In the genomic region with DNA sequence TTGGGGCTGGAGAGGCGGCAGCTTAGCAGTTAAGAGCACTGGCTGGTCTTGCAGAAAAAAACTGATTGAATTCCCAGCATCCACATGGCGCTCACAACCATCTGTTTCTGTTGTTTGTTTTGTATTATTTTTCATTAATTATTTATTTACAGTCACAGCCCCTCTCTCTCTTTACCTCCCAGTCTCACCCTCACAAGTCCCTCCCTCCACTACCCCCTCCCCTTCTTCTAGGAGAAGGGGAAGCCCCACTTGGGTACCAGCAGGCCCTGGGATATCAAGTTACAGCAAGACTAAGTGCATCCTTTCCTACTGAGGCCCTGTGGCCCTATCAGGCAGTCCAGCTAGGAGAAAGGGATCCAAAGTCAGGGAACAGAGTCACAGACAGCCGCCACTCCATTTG, we compare ENCODE assay signal across 23 mouse cellular contexts. TPM values are rescaled to one million over a fixed set of nuclear protein-coding genes. Genes with fewer than 3 reads are reported as not detected.
A peak's percentile ranks its signal among the peaks of the same experiment; 100 is the strongest.
DNase-seq lines count a peak whose midpoint lies in the region; ATAC-seq and TF ChIP-seq lines count a peak whose summit lies in the region.
"Had no signal": no experiment of that assay in that cellular context is flagged by ENCODE, and none has a peak within 500 bp of the region (broad histone marks: within the 10 kb centered on the region; RNA-seq: fewer than 3 reads in every experiment).

No protein-coding gene starts in this region.

- peak; percentile 22 for DNase-seq in hindbrain, embryonic 10.5 days (ENCODE audit: low spot score)
- no peak for DNase-seq in hindbrain, postnatal 0 days (ENCODE audit: low spot score)
- DNase-seq in embryo, embryonic 10 days (ENCODE audit: low spot score), result peak; percentile 46
- DNase-seq in embryonic facial prominence, embryonic 14.5 days (ENCODE audit: low spot score), result peak; percentile 39
- no peak for DNase-seq in neural tube, embryonic 11.5 days (ENCODE audit: low spot score)
- DNase-seq in layer of hippocampus, adult 8-10 months (ENCODE audit: low spot score in 2 of 2), result no peak
- no peak for DNase-seq in gastrocnemius, postnatal 14 days
- DNase-seq: adrenal gland, adult 2 months; cerebellum, adult 9-10 months; heart, postnatal 14 days; layer of hippocampus, postnatal 36 days; lung, embryonic 14.5 days; lung, postnatal 4 days; right cerebral cortex, postnatal 14 days; spleen, adult 18-20 months; thymus, postnatal 25 days had no signal

- H3K4me3 ChIP-seq in hindbrain, embryonic 10.5 days, result no peak overlapping the region
- no peak overlapping the region for H3K4me3 ChIP-seq in hindbrain, postnatal 0 days (ENCODE audit: low read length)
- no peak overlapping the region for H3K4me3 ChIP-seq in embryonic facial prominence, embryonic 14.5 days (ENCODE audit: low read depth, low read length)
- no peak overlapping the region for H3K4me3 ChIP-seq in neural tube, embryonic 11.5 days (ENCODE audit: low read depth, low read length)
- H3K4me3 ChIP-seq: forebrain, embryonic 15.5 days; heart, embryonic 10.5 days; liver, embryonic 12.5 days; midbrain, embryonic 10.5 days; neural tube, embryonic 12.5 days had no signal

- no peak for TF ChIP-seq CTCF in hindbrain, postnatal 0 days (IDR thresholded peaks at IDR 0.05; ENCODE audit: low read depth)

- H3K4me2 ChIP-seq in hindbrain, postnatal 0 days (ENCODE audit: low read depth, low read length), result no peak overlapping the region
- H3K4me2 ChIP-seq in embryonic facial prominence, embryonic 14.5 days (ENCODE audit: low read depth, low read length), result no peak overlapping the region
- H3K4me2 ChIP-seq in neural tube, embryonic 11.5 days (ENCODE audit: low read depth), result no peak overlapping the region
- H3K4me2 ChIP-seq: forebrain, embryonic 15.5 days; hindbrain, embryonic 14.5 days; liver, embryonic 12.5 days; lung, embryonic 14.5 days; neural tube, embryonic 12.5 days had no signal

- H3K9ac ChIP-seq in hindbrain, postnatal 0 days (replicated peaks; ENCODE audit: low read length), result no peak overlapping the region
- H3K9ac ChIP-seq in embryonic facial prominence, embryonic 14.5 days (ENCODE audit: low read depth, low read length), result no peak overlapping the region
- H3K9ac ChIP-seq in neural tube, embryonic 11.5 days (ENCODE audit: low read length), result no peak overlapping the region
- H3K9ac ChIP-seq: forebrain, embryonic 15.5 days; hindbrain, embryonic 14.5 days; liver, embryonic 12.5 days; lung, embryonic 14.5 days; neural tube, embryonic 12.5 days had no signal

- ATAC-seq in hindbrain, postnatal 0 days, result no peak
- ATAC-seq in embryonic facial prominence, embryonic 14.5 days (ENCODE audit: low read depth), result no peak
- no peak for ATAC-seq in neural tube, embryonic 11.5 days (ENCODE audit: insufficient read depth, low FRiP score, low TSS enrichment)
- ATAC-seq: forebrain, embryonic 15.5 days; intestine, embryonic 16.5 days; liver, embryonic 12.5 days had no signal

- H3K27me3 ChIP-seq in hindbrain, embryonic 10.5 days (ENCODE audit: insufficient read depth, poor library complexity, severe bottlenecking), result no peaks in the 10 kb centered on the region
- H3K27me3 ChIP-seq in hindbrain, postnatal 0 days (ENCODE audit: insufficient read depth, low read length), result no peaks in the 10 kb centered on the region
- H3K27me3 ChIP-seq in embryonic facial prominence, embryonic 14.5 days (replicated peaks; ENCODE audit: control insufficient read depth, insufficient read depth, low read length), result no peaks in the 10 kb centered on the region
- no peaks in the 10 kb centered on the region for H3K27me3 ChIP-seq in neural tube, embryonic 11.5 days (ENCODE audit: control insufficient read depth, insufficient read depth, low read length)
- H3K27me3 ChIP-seq: forebrain, embryonic 15.5 days; neural tube, embryonic 12.5 days had no signal

- peak overlapping the region; percentile 53; the same call in 1 of the 2 replicates for H3K27ac ChIP-seq in hindbrain, embryonic 10.5 days
- no peak overlapping the region for H3K27ac ChIP-seq in hindbrain, postnatal 0 days
- H3K27ac ChIP-seq in embryonic facial prominence, embryonic 14.5 days (replicated peaks; ENCODE audit: low read depth, low read length), result no peak overlapping the region
- 0 out of 2 replicates have a peak overlapping the region, but pooled peaks have one; percentile 20 for H3K27ac ChIP-seq in neural tube, embryonic 11.5 days (ENCODE audit: low read depth, low read length)
- H3K27ac ChIP-seq: forebrain, embryonic 15.5 days; heart, embryonic 10.5 days; hindbrain, embryonic 14.5 days; liver, embryonic 12.5 days; midbrain, embryonic 10.5 days; neural tube, embryonic 12.5 days had no signal

- intact Hi-C loops in gastrocnemius, postnatal 14 days (cut with DNase I; ENCODE audit: low total_unique reads), result no loop called here

- WGBS in hindbrain, embryonic 10.5 days, result 38% methylated on average over 3 of the region's 3 CpGs
- WGBS in hindbrain, postnatal 0 days, result 52% methylated on average over 3 of the region's 3 CpGs
- 37% methylated on average over 3 of the region's 3 CpGs for WGBS in embryonic facial prominence, embryonic 14.5 days
- 31% methylated on average over 3 of the region's 3 CpGs for WGBS in neural tube, embryonic 11.5 days

- H3K9me3 ChIP-seq in hindbrain, embryonic 10.5 days, result no peaks in the 10 kb centered on the region
- no peaks in the 10 kb centered on the region for H3K9me3 ChIP-seq in hindbrain, postnatal 0 days (ENCODE audit: low read length)
- no peaks in the 10 kb centered on the region for H3K9me3 ChIP-seq in embryonic facial prominence, embryonic 14.5 days (ENCODE audit: control insufficient read depth, low read length)
- H3K9me3 ChIP-seq in neural tube, embryonic 11.5 days (ENCODE audit: control insufficient read depth, low read length), result no peaks in the 10 kb centered on the region
- H3K9me3 ChIP-seq: forebrain, embryonic 15.5 days; heart, embryonic 10.5 days; liver, embryonic 12.5 days; midbrain, embryonic 10.5 days; neural tube, embryonic 12.5 days had no signal

- no peaks in the 10 kb centered on the region for H3K36me3 ChIP-seq in hindbrain, embryonic 10.5 days
- H3K36me3 ChIP-seq in hindbrain, postnatal 0 days (ENCODE audit: insufficient read depth, low read length), result no peaks in the 10 kb centered on the region
- H3K36me3 ChIP-seq in embryonic facial prominence, embryonic 14.5 days (ENCODE audit: control insufficient read depth, insufficient read depth, low read length), result no peaks in the 10 kb centered on the region
- no peaks in the 10 kb centered on the region for H3K36me3 ChIP-seq in neural tube, embryonic 11.5 days (ENCODE audit: control insufficient read depth, insufficient read depth, low read length)
- H3K36me3 ChIP-seq: forebrain, embryonic 15.5 days; heart, embryonic 10.5 days; liver, embryonic 12.5 days; midbrain, embryonic 10.5 days; neural tube, embryonic 12.5 days had no signal

- H3K4me1 ChIP-seq in hindbrain, embryonic 10.5 days (replicated peaks), result peaks cover 31% of the 10 kb centered on the region
- peaks cover 4% of the 10 kb centered on the region; the same call in 1 of the 2 replicates for H3K4me1 ChIP-seq in hindbrain, postnatal 0 days (ENCODE audit: insufficient read depth, low read length)
- peaks cover 5% of the 10 kb centered on the region; the same call in 1 of the 2 replicates for H3K4me1 ChIP-seq in embryonic facial prominence, embryonic 14.5 days (ENCODE audit: control insufficient read depth, insufficient read depth, low read length)
- H3K4me1 ChIP-seq in neural tube, embryonic 11.5 days (ENCODE audit: control insufficient read depth, insufficient read depth, low read length), result no peaks in the 10 kb centered on the region; the same call in 1 of the 2 replicates

RNA-seq across cellular contexts. Expression of gene Vamp4, which starts 3.0 kb away (rescaled TPM):
- 52.3 and 52.5 TPM in 2 replicates for polyA plus RNA-seq in hindbrain, embryonic 10.5 days (2016; fragmentation: Nextera tagmentation; extraction: Ambion mirVana)
- total RNA-seq in hindbrain, postnatal 0 days (2014; rRNA removed), result 23.6 and 24.7 TPM in 2 replicates
- 77.7 and 78.2 TPM in 2 replicates for polyA plus RNA-seq in hindbrain, postnatal 0 days (2015; fragmentation: Nextera tagmentation; extraction: Ambion mirVana)
- 62.1 and 63.7 TPM in 2 replicates for polyA plus RNA-seq in embryonic facial prominence, embryonic 14.5 days (2014; fragmentation: Nextera tagmentation; extraction: Ambion mirVana)
- polyA plus RNA-seq in neural tube, embryonic 11.5 days (2014; fragmentation: Nextera tagmentation; extraction: Ambion mirVana), result 60.8 and 63.1 TPM in 2 replicates
- 100 to 1,000 TPM in 2 of 4 experiments, 10 to 100 TPM in 2; 93.7 to 107 (median 101) TPM for total RNA-seq in layer of hippocampus, adult 8-10 months (2022)
- 10 to 100 TPM; 14.6 to 16.0 TPM for total RNA-seq in gastrocnemius, postnatal 14 days (2021)

RNA-seq across cellular contexts. Expression of gene Mettl13, which starts 19.0 kb away (rescaled TPM):
- 21.3 and 27.8 TPM in 2 replicates for polyA plus RNA-seq in hindbrain, embryonic 10.5 days (2016; fragmentation: Nextera tagmentation; extraction: Ambion mirVana)
- total RNA-seq in hindbrain, postnatal 0 days (2014; rRNA removed), result 7.6 and 9.7 TPM in 2 replicates
- 11.1 and 12.4 TPM in 2 replicates for polyA plus RNA-seq in hindbrain, postnatal 0 days (2015; fragmentation: Nextera tagmentation; extraction: Ambion mirVana)
- 12.7 and 19.0 TPM in 2 replicates for polyA plus RNA-seq in embryonic facial prominence, embryonic 14.5 days (2014; fragmentation: Nextera tagmentation; extraction: Ambion mirVana)
- 15.5 and 20.3 TPM in 2 replicates for polyA plus RNA-seq in neural tube, embryonic 11.5 days (2014; fragmentation: Nextera tagmentation; extraction: Ambion mirVana)
- 10 to 100 TPM; 10.6 to 14.6 (median 12.4) TPM for total RNA-seq in layer of hippocampus, adult 8-10 months (2022)
- 1 to 10 TPM; 6.0 TPM for total RNA-seq in gastrocnemius, postnatal 14 days (2021)

Comparison
In these comparisons a context has a peak if more than half of its experiments do, and no peak if none do; other contexts are left out.
1. DNase-seq: peak in hindbrain, embryonic 10.5 days (single experiment), embryo, embryonic 10 days (single experiment) and embryonic facial prominence, embryonic 14.5 days (single experiment); none in hindbrain, postnatal 0 days (single experiment), neural tube, embryonic 11.5 days (single experiment), layer of hippocampus, adult 8-10 months (0 of 2) and gastrocnemius, postnatal 14 days (single experiment).
2. H3K27ac ChIP-seq: peak in hindbrain, embryonic 10.5 days (single experiment) and neural tube, embryonic 11.5 days (single experiment); none in hindbrain, postnatal 0 days (single experiment) and embryonic facial prominence, embryonic 14.5 days (single experiment).